Mouse (Mus musculus) heart, postnatal 0 days (tissue): ENCODE data around the gene Nxf7. TPM values are rescaled to one million over a fixed set of nuclear protein-coding genes. Genes with fewer than 3 reads are reported as not detected.
"Not testable (repeated sequence)": the region's sequence is repeated elsewhere in the genome, so short reads cannot be mapped to it uniquely, and the experiment has no call there.

Experiments used
- ATAC-seq: fragments of 200-750 bp; cut with Nextera tagmentation; 2 replicates; pipeline ENCODE4 v1.8.0; 2017; ENCODE audit warnings: low read depth, moderate number of reproducible peaks, moderate library complexity; ENCODE audit not compliant: insufficient read depth
- DNase-seq: peaks from one replicate; pipeline ENCODE4 v3.0.0-alpha.2; 2016; ENCODE audit warnings: low spot score
- H3K27ac ChIP-seq: fragments of 300-500 bp; sonication (generic); 2 replicates; pipeline ENCODE4 v1.5.1; 2014; ENCODE audit warnings: low read depth, mild to moderate bottlenecking
- H3K27me3 ChIP-seq: fragments of 300-500 bp; sonication (generic); 2 replicates; pipeline ENCODE4 v1.6.1; 2014; ENCODE audit warnings: low read length, mixed read lengths; ENCODE audit not compliant: control insufficient read depth, insufficient read depth
- H3K36me3 ChIP-seq: fragments of 300-500 bp; sonication (generic); replicated peaks from 2 replicates; pipeline ENCODE4 v1.6.1; 2014; ENCODE audit warnings: low read length, mixed read lengths; ENCODE audit not compliant: control insufficient read depth, insufficient read depth
- H3K4me1 ChIP-seq: fragments of 300-500 bp; sonication (generic); 2 replicates; pipeline ENCODE4 v1.6.1; 2014; ENCODE audit warnings: antibody characterized with exemption; ENCODE audit not compliant: control insufficient read depth, insufficient read depth
- H3K4me2 ChIP-seq: fragments of 300-500 bp; sonication (generic); 2 replicates; pipeline ENCODE4 v1.6.1; 2014; ENCODE audit warnings: low read depth, mild to moderate bottlenecking, low read length, moderate library complexity
- H3K4me3 ChIP-seq: fragments of 300-500 bp; sonication (generic); 2 replicates; pipeline ENCODE4 v1.5.1; 2014; ENCODE audit warnings: low read depth, low read length
- H3K9ac ChIP-seq: fragments of 300-500 bp; sonication (generic); replicated peaks from 2 replicates; pipeline ENCODE4 v1.6.1; 2014; ENCODE audit warnings: low read depth, low read length, mixed read lengths
- H3K9me3 ChIP-seq: fragments of 300-500 bp; sonication (generic); replicated peaks from 2 replicates; pipeline ENCODE4 v1.6.1; 2016; ENCODE audit warnings: low read length; ENCODE audit not compliant: control insufficient read depth
- CTCF ChIP-seq: IDR thresholded peaks from 2 replicates; pipeline ENCODE4 v1.5.1; 2016; ENCODE audit warnings: antibody characterized with exemption, control low read depth, low read depth
- EP300 ChIP-seq: IDR thresholded peaks from 2 replicates; pipeline ENCODE4 v1.6.1; 2016; ENCODE audit warnings: antibody characterized with exemption, low read depth
- WGBS: fragments of 180-500 bp; shearing (Covaris S2); extraction: QIAGEN DNeasy Blood & Tissue Kit; methylation state at CpG from one replicate; pipeline ENCODE4 v1.1.7; 2014; 5-methylcytosine and 5-hydroxymethylcytosine counted together
- polyA plus RNA-seq: library from polyadenylated mRNA; unstranded; fragments of >200 nt; fragmentation: Nextera tagmentation; extraction: Ambion mirVana; gene quantifications from 2 replicates; pipeline ENCODE4 v1.2.1, GENCODE M21; 2015
- total RNA-seq: library from RNA; depleted of rRNA; stranded (reverse); fragments of >200 nt; gene quantifications from 2 replicates; pipeline ENCODE4 v1.2.3, GENCODE M21; 2014; ENCODE audit warnings: low replicate concordance; rRNA removed

The Nxf7 gene
- total and polyA plus RNA-seq, 2 experiments from 2014 or later = 0.16 TPM; not detected in 1

DNA sequence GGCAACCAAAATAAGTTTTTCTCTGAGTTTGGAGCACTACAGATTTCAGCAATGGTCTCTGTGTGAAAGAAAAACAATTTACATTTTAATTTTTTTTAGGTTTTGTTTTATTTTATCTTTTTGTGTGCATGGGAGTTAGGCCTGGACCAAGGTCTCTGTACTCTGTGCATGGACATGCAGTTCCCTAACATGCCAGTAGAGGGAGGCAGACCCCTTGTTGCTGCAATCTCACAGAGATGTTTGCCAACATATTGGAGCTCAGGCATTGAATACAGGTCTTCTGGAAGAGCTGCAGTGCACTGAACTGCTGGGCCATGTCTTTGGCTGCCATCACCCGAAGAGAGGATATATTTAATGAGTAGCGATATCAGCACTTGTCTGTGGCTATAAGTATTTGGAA lies 29.1 kb downstream of the Nxf7 start:
- not testable (repeated sequence) for H3K4me1 ChIP-seq, H3K9ac ChIP-seq, H3K27ac ChIP-seq, DNase-seq, H3K9me3 ChIP-seq, H3K4me3 ChIP-seq, H3K36me3 ChIP-seq, H3K4me2 ChIP-seq, H3K27me3 ChIP-seq
- ATAC-seq = 0 out of 2 replicates have a peak, but pooled peaks have one; percentile 49
- 40% methylated on average over 1 of the region's 2 CpGs for WGBS
- peak; percentile 81 for TF ChIP-seq CTCF

DNA sequence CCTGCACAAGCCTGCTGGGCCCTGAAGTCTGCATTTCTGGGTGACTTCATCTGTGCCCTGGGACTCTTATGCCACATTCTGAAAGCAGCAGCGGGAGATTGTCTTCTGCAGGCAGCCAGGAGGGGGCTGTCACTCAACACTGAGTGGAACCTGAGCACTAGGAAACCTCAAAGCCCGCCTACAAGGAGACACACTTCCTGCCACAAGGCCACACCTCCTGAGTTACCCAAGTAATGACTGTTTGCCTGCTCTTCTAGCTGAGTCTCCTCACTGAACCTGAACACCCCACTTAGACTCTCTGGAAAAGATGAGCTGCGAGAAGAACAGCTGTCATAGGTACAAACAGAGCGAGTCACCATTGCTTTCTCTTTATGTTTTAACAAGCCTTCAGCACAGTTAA lies 33.6 kb downstream of the Nxf7 start:
- not testable (repeated sequence) for ATAC-seq, H3K27me3 ChIP-seq, H3K9ac ChIP-seq, H3K9me3 ChIP-seq, H3K36me3 ChIP-seq, H3K4me1 ChIP-seq, H3K4me2 ChIP-seq, H3K27ac ChIP-seq, H3K4me3 ChIP-seq
- 34% methylated on average over 4 of the region's 4 CpGs for WGBS
- DNase-seq = peak; percentile 24

DNA sequence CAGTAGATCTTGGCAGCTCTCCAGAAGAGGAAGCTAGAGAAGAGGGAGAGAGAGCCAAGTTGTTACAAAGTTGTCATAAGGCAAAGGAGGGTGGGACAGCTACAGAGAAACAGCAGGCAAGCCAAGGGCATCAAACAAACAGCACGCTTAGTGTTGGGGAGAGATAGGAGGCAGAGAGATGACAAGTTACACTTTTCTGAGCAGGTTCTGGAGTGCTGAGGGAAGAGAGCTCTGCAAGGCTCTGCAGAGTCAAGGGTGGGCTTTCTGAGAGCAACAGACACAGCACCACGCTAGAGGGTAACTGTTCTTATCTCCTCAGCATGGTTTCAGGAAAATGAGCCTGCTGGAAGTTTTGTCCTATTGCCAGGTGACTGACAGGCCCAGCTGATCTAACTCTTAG lies 35.7 kb downstream of the Nxf7 start:
- Histone ChIP-seq H3K9ac (no peak overlapping the region), H3K36me3 (no peaks in the 10 kb centered on the region), H3K27me3 (no peaks in the 10 kb centered on the region), H3K4me3 (no peak overlapping the region), H3K4me1 (no peaks in the 10 kb centered on the region), H3K4me2 (no peak overlapping the region), H3K9me3 (no peaks in the 10 kb centered on the region), H3K27ac (peak overlapping the region; percentile 69)
- TF ChIP-seq CTCF = no peak
- no peak for TF ChIP-seq EP300
- DNase-seq (peak; percentile 25), ATAC-seq (no peak)
- WGBS = 18% methylated on average over 2 of the region's 2 CpGs

DNA sequence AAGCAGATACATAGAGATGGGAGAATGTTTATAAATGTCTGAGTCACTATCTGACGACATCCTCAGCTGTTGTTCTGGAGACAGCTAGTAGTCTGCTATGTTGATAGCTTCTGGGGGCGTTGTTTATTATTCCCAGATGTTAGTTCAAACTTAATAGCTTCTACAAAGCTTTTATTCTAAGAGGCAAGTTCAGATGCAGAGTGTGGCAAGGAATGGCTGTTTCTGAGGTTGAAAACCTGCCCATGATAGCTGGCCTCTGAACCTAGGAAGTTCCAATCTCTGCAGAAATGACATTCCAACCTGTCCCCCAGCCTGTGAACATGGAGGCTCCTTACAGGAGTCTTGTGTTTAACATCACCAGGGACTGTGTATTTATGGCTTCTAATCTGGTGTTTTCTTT lies 36.9 kb downstream of the Nxf7 start:
- H3K9ac ChIP-seq, H3K4me2 ChIP-seq, H3K36me3 ChIP-seq, H3K4me1 ChIP-seq, DNase-seq, H3K4me3 ChIP-seq, H3K27me3 ChIP-seq, ATAC-seq, H3K9me3 ChIP-seq, H3K27ac ChIP-seq: not testable (repeated sequence)
- 27% methylated on average over 2 of the region's 2 CpGs for WGBS

DNA sequence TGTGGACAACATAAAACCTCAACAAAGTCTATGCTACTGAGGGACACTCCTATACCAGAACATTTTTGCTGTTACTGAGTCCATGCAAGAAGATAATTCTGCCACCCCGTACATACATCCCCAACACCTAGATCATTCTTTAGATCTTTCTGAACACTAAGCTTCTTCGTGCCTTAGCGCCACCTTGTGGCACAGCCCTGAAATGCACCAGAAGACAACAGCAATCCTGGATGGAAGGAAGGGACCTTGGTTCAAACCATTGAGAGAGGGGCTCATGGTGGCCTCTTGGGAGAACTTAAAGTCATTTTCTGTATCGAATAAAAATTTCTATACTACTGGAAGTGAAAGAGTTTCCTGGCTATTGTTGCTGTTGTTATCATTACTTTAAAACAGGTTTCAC lies 37.6 kb downstream of the Nxf7 start:
- WGBS = 15% methylated on average over 4 of the region's 4 CpGs
- not testable (repeated sequence) for DNase-seq

DNA sequence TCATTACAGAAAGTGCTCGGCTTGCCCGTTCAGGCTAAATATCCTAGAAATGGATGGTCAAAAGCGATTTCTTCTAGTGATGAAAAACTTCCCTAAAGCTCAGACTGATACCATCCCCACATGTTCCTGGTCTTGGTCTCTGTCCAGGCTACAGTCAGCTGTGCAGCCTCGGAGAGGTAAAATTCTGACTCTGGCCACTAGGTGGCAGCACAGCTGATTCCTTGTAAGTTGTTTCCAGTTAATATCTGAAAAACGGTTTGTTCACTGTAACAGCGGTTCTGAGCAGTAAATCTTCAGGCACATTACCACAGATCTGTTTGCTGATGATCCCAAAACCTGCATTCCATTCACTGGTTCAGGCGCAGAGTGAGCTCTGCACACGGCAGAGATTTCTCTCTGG lies 38.9 kb downstream of the Nxf7 start:
- H3K4me3 ChIP-seq, H3K9ac ChIP-seq, H3K36me3 ChIP-seq, H3K9me3 ChIP-seq, H3K4me2 ChIP-seq, H3K27me3 ChIP-seq, H3K4me1 ChIP-seq, H3K27ac ChIP-seq, DNase-seq, ATAC-seq: not testable (repeated sequence)
- TF ChIP-seq CTCF = peak; percentile 33
- WGBS = 29% methylated on average over 8 of the region's 8 CpGs

More for the DNA sequence above, 37.6 kb downstream of the Nxf7 start:
- not testable (repeated sequence) for H3K9me3 ChIP-seq, ATAC-seq, H3K27ac ChIP-seq, H3K36me3 ChIP-seq, H3K27me3 ChIP-seq, H3K4me1 ChIP-seq, H3K4me2 ChIP-seq, H3K4me3 ChIP-seq, H3K9ac ChIP-seq
- TF ChIP-seq CTCF = peak; percentile 41

Other genes starting within 250 kb of the Nxf7 start
- not detected in 2 replicates for gene Gm5128, start 225.5 kb downstream of the Nxf7 start, total RNA-seq
- not detected in 2 replicates for gene Gm5128, start 225.5 kb downstream of the Nxf7 start, polyA plus RNA-seq
- gene Gm7903, start 164.9 kb downstream of the Nxf7 start, total RNA-seq = not detected in 2 replicates
- gene Gm7903, start 164.9 kb downstream of the Nxf7 start, polyA plus RNA-seq = not detected in 2 replicates
- not detected in 2 replicates for gene AV320801, start 104.2 kb downstream of the Nxf7 start, total RNA-seq
- gene AV320801, start 104.2 kb downstream of the Nxf7 start, polyA plus RNA-seq = not detected in 2 replicates
- not detected in 2 replicates for gene Prame, start 28.9 kb upstream of the Nxf7 start, total RNA-seq
- not detected in 2 replicates for gene Prame, start 28.9 kb upstream of the Nxf7 start, polyA plus RNA-seq
- gene Tcp11x2, start 95.0 kb upstream of the Nxf7 start, total RNA-seq = not detected in 2 replicates
- not detected in 2 replicates for gene Tcp11x2, start 95.0 kb upstream of the Nxf7 start, polyA plus RNA-seq
- not detected in 2 replicates for gene Tmsb15a, start 126.5 kb upstream of the Nxf7 start, total RNA-seq
- 0.88 TPM in 1 of 2 replicates, not detected in the other for gene Tmsb15a, start 126.5 kb upstream of the Nxf7 start, polyA plus RNA-seq
- 4.8 and 5.4 TPM in 2 replicates for gene Armcx5, start 144.0 kb upstream of the Nxf7 start, total RNA-seq
- 9.4 and 12.3 TPM in 2 replicates for gene Armcx5, start 144.0 kb upstream of the Nxf7 start, polyA plus RNA-seq
- gene Gprasp1, start 144.0 kb upstream of the Nxf7 start, total RNA-seq = 16.7 and 23.0 TPM in 2 replicates
- 11.7 and 13.0 TPM in 2 replicates for gene Gprasp1, start 144.0 kb upstream of the Nxf7 start, polyA plus RNA-seq
- gene Bhlhb9, start 198.8 kb upstream of the Nxf7 start, total RNA-seq = 40.5 and 44.6 TPM in 2 replicates
- gene Bhlhb9, start 198.8 kb upstream of the Nxf7 start, polyA plus RNA-seq = 47.1 and 48.8 TPM in 2 replicates
- 8.8 and 13.3 TPM in 2 replicates for gene Gprasp2, start 240.3 kb upstream of the Nxf7 start, total RNA-seq
- gene Gprasp2, start 240.3 kb upstream of the Nxf7 start, polyA plus RNA-seq = 6.7 and 7.0 TPM in 2 replicates